Mouse (Mus musculus) kidney, embryonic 14.5 days (tissue): ENCODE data around the gene Zfp763. TPM values are rescaled to one million over a fixed set of nuclear protein-coding genes. Genes with fewer than 3 reads are reported as not detected.

ENCODE experiments used
- ATAC-seq: fragments of 200-750 bp; cut with Nextera tagmentation; 2 replicates; pipeline ENCODE4 v1.8.0; 2017; ENCODE audit warnings: moderate number of reproducible peaks, mild to moderate bottlenecking, moderate TSS enrichment, moderate library complexity; ENCODE audit not compliant: low FRiP score, low TSS enrichment
- H3K27ac ChIP-seq: fragments of 300-500 bp; sonication (generic); 2 replicates; pipeline ENCODE4 v1.5.1; 2014; ENCODE audit warnings: low read depth, mild to moderate bottlenecking, low read length, moderate library complexity, mixed read lengths
- H3K27me3 ChIP-seq: fragments of 300-500 bp; sonication (generic); 2 replicates; pipeline ENCODE4 v1.6.1; 2014; ENCODE audit warnings: mild to moderate bottlenecking, low read length; ENCODE audit not compliant: control insufficient read depth, insufficient read depth
- H3K36me3 ChIP-seq: fragments of 300-500 bp; sonication (generic); 2 replicates; pipeline ENCODE4 v1.6.1; 2014; ENCODE audit warnings: low read length, mixed read lengths; ENCODE audit not compliant: control insufficient read depth, insufficient read depth
- H3K4me1 ChIP-seq: fragments of 300-500 bp; sonication (generic); 2 replicates; pipeline ENCODE4 v1.6.1; 2014; ENCODE audit warnings: low read length, mixed read lengths; ENCODE audit not compliant: control insufficient read depth, insufficient read depth
- H3K4me2 ChIP-seq: fragments of 300-500 bp; sonication (generic); replicated peaks from 2 replicates; pipeline ENCODE4 v1.6.1; 2014; ENCODE audit warnings: low read depth, mild to moderate bottlenecking, low read length
- H3K4me3 ChIP-seq: fragments of 300-500 bp; sonication (generic); 2 replicates; pipeline ENCODE4 v1.5.1; 2014; ENCODE audit warnings: mild to moderate bottlenecking, low read length
- H3K9ac ChIP-seq: fragments of 300-500 bp; sonication (generic); 2 replicates; pipeline ENCODE4 v1.6.1; 2014; ENCODE audit warnings: low read depth, mild to moderate bottlenecking, low read length, moderate library complexity
- H3K9me3 ChIP-seq: fragments of 300-500 bp; sonication (generic); 2 replicates; pipeline ENCODE4 v1.6.1; 2016; ENCODE audit warnings: low read length; ENCODE audit not compliant: control insufficient read depth
- WGBS: fragments of 180-500 bp; shearing (Covaris S2); extraction: QIAGEN DNeasy Blood & Tissue Kit; methylation state at CpG from one replicate; pipeline ENCODE4 v1.1.7; 2014; 5-methylcytosine and 5-hydroxymethylcytosine counted together
- polyA plus RNA-seq: library from polyadenylated mRNA; unstranded; fragments of >200 nt; fragmentation: Nextera tagmentation; extraction: Ambion mirVana; gene quantifications from 2 replicates; pipeline ENCODE4 v1.2.1, GENCODE M21; 2014

Gene Zfp763
- polyA plus RNA-seq, 1 experiment from 2014 or later: 18.5 TPM

- WGBS: 2% methylated on average over 21 of the region's 21 CpGs
- Histone ChIP-seq H3K4me1 (0 out of 2 replicates have a peak, but pooled peaks cover 3% of the 10 kb centered on the region), H3K27ac (peak within 1 kb of the TSS; percentile 66; the same call in 1 of the 2 replicates), H3K4me2 (peak within 1 kb of the TSS; percentile 77), H3K4me3 (peak within 1 kb of the TSS; percentile 65), H3K9me3 (no peaks in the 10 kb centered on the region), H3K9ac (peak within 1 kb of the TSS; percentile 75), H3K27me3 (no peaks in the 10 kb centered on the region), H3K36me3 (peaks cover 11% of the 10 kb centered on the region; the same call in 1 of the 2 replicates)
- peak; percentile 97 for ATAC-seq
Measured at GRCm38 (mm10) chr17:32992699-32993474, 40.3 kb downstream of the Zfp763 start, which contains the start of gene Zfp952. TSS of gene Zfp952 (plus strand) at chr17:32993129.

- Histone ChIP-seq H3K27me3 (no peaks in the 10 kb centered on the region), H3K4me1 (0 out of 2 replicates have a peak, but pooled peaks cover 3% of the 10 kb centered on the region), H3K4me2 (peak overlapping the region; percentile 77), H3K9ac (no peak overlapping the region), H3K27ac (no peak overlapping the region), H3K36me3 (peaks cover 11% of the 10 kb centered on the region; the same call in 1 of the 2 replicates), H3K9me3 (no peaks in the 10 kb centered on the region), H3K4me3 (peak overlapping the region; percentile 65; the same call in 1 of the 2 replicates)
- ATAC-seq: no peak
- 74% methylated on average over 12 of the region's 12 CpGs for WGBS
Measured at GRCm38 (mm10) chr17:32991965-32992698, 41.1 kb downstream of the Zfp763 start.

- no peak for ATAC-seq
- no peaks in the 10 kb centered on the region for H3K4me1 ChIP-seq
- H3K4me2 ChIP-seq: no peak overlapping the region
Measured at GRCm38 (mm10) chr17:32986301-32986700, 46.9 kb downstream of the Zfp763 start.

GRCm38 (mm10) chr17:32981361-32981760 lies 51.8 kb downstream of the Zfp763 start:
- Histone ChIP-seq H3K4me2 (no peak overlapping the region), H3K36me3 (peaks cover 32% of the 10 kb centered on the region), H3K27me3 (no peaks in the 10 kb centered on the region), H3K27ac (no peak overlapping the region), H3K4me1 (no peaks in the 10 kb centered on the region), H3K4me3 (no peak overlapping the region), H3K9me3 (no peaks in the 10 kb centered on the region), H3K9ac (no peak overlapping the region)
- 78% methylated on average over 4 of the region's 4 CpGs for WGBS
- no peak for ATAC-seq

More at GRCm38 (mm10) chr17:32986301-32986700, 46.9 kb downstream of the Zfp763 start:
- Histone ChIP-seq H3K27ac (no peak overlapping the region), H3K9me3 (no peaks in the 10 kb centered on the region), H3K9ac (no peak overlapping the region), H3K4me3 (no peak overlapping the region), H3K27me3 (no peaks in the 10 kb centered on the region), H3K36me3 (no peaks in the 10 kb centered on the region)
- WGBS: 77% methylated on average over 4 of the region's 4 CpGs

Other genes with a start within 250 kb of the Zfp763 start
- 44.8 and 71.6 TPM in 2 replicates for gene Zfp871, start 245.1 kb downstream of the Zfp763 start, polyA plus RNA-seq
- 2.2 and 2.7 TPM in 2 replicates for gene Zfp811, start 223.5 kb downstream of the Zfp763 start, polyA plus RNA-seq
- gene Zfp799, start 203.1 kb downstream of the Zfp763 start, polyA plus RNA-seq: 19.1 and 24.8 TPM in 2 replicates
- 5.8 and 8.9 TPM in 2 replicates for gene Zfp870, start 141.8 kb downstream of the Zfp763 start, polyA plus RNA-seq
- gene Cyp4f14, start 116.1 kb downstream of the Zfp763 start, polyA plus RNA-seq: 0.09 TPM in 1 of 2 replicates, not detected in the other
- gene Cyp4f13, start 86.0 kb downstream of the Zfp763 start, polyA plus RNA-seq: 8.4 and 10.3 TPM in 2 replicates
- 11.0 and 15.4 TPM in 2 replicates for gene Zfp472, start 67.6 kb downstream of the Zfp763 start, polyA plus RNA-seq
- gene Zfp952, start 40.3 kb downstream of the Zfp763 start, polyA plus RNA-seq: 7.6 and 13.5 TPM in 2 replicates
- not detected in 2 replicates for gene 4921501E09Rik, start 34.7 kb upstream of the Zfp763 start, polyA plus RNA-seq
- 6.4 TPM in 2 replicates for gene Zfp563, start 55.9 kb upstream of the Zfp763 start, polyA plus RNA-seq
- not detected in 2 replicates for gene Morc2b, start 106.3 kb upstream of the Zfp763 start, polyA plus RNA-seq
- not detected in 2 replicates for gene Olfr55, start 135.0 kb upstream of the Zfp763 start, polyA plus RNA-seq
- gene Olfr239, start 157.9 kb upstream of the Zfp763 start, polyA plus RNA-seq: not detected in 2 replicates
- not detected in 2 replicates for gene Olfr1564, start 188.3 kb upstream of the Zfp763 start, polyA plus RNA-seq
- 14.8 and 21.4 TPM in 2 replicates for gene Zfp955a, start 221.7 kb upstream of the Zfp763 start, polyA plus RNA-seq
- gene Olfr63, start 231.3 kb upstream of the Zfp763 start, polyA plus RNA-seq: 0.04 TPM in 2 replicates